Mouse (Mus musculus): ENCODE measurements around the gene Lhb.
A peak's percentile ranks its signal among the peaks of the same experiment; 100 is the strongest.
"Not testable (repeated sequence)": the region's sequence is repeated elsewhere in the genome, so short reads cannot be mapped to it uniquely, and the experiment has no call there.

The Lhb gene

DNA sequence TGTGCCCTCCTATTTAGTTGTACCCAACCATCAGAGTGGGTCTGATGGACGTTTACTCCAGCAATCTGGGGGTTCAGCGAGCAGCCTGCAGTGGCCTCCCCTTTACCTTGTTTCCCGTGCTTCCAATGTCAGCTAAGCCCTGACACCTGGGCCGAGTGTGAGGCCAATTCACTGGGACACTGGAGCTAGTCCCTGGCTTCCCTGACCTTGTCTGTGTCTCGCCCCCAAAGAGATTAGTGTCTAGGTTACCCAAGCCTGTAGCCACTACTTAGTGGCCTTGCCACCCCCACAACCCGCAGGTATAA lies at the start of gene Lhb:
Lhb (plus strand) TSS at position 206 of the 305 bp plus-strand sequence.
- DNase-seq = no peak

DNA sequence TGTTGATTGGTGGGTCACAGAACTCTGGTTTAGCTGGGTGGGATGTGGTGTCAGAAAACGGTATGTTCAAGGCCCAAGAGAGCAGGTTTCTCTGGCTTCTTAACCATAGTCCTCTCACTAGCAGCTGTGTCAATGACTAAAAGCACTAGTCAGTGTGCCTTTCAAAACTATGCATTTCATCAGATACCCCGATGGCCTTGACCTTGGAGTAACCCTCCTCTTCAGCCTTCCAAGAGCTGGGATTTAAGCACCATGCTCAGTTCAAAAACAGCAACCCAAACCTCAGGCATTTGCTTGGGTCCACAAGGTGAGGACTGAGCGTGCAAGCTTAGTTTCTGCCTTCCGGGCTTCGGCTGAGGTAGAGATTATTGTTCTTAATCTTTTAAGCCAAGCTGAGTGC lies 48.2 kb upstream of the Lhb start:
- peak; percentile 5 for DNase-seq

DNA sequence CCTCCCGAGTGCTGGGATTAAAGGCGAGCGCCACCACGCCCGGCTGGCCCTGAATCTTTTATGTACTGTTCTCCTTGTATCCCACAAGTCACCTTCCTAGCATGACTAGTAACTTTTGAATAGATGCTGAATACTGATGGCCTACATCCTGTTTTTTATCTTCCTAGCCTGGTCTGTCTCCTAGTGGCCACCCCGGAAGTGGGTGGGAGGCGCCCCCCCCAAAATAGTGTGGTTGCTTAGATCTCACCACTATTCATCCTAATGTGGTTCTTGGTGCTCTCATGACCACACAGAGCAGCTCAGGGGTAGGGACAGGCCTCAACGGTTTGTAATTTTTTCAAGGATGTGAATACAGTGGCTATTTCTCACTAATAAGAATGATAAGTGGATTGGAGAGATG lies 46.0 kb upstream of the Lhb start:
- no peak for DNase-seq

DNA sequence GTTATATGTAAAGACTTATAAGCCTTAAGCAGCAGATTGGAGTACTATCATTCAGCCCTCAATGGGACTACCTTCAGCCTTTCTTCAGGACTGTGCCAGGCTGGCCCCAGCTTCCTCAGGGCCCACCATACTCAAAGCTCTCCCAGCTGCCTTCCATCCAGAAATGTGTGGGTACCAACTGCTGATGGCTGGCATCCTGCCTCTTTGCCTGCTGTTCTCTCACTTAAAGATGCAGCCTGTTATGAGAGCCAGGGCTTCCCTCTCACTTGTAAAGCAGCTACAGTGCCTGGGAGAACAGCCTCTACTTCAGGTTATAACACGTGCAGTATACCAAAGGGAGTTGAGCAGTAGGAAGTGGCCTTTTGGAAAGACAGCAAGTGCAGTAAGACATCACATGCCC lies 44.6 kb upstream of the Lhb start:
- no peak for DNase-seq

DNA sequence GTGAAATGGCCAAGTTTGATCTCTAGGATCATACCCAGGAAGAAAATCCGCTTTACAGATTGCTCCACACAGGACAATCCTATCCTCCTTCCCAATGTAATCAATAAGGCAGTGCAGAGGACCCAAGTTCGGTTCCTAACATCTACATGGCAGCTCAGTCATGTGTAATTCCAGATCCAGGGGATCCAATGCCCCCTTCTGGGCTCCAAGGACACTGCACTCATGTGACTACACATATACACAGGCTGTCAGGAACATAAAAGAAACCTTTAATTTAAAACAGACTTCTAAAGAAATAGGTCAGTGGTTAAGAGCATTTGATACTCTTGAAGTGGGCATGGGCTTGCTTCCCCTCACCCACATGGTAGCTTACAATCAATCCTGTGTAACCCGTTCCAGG lies 34.5 kb upstream of the Lhb start:
- no peak for DNase-seq

DNA sequence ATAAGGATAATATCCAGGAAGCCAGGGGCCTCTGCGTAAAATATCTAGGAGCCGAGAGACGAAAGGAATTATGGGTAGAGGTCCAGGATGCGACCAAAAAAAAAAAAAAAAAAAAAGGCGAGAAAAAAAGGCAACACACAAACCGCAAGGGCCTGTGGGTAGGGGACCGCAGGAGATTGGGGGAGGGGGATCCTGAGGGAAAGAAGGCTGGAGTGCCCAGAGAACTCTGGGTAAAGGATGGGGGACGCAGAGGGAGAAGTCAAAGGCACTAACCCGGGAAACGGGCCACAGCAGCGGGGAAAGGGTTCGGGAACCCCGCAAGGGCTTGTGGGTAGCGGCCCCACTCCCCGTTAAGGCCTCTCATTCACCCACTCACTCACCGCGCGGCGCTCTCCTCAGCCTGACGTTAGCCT lies 25.5 kb upstream of the Lhb start:
- no peak for DNase-seq

DNA sequence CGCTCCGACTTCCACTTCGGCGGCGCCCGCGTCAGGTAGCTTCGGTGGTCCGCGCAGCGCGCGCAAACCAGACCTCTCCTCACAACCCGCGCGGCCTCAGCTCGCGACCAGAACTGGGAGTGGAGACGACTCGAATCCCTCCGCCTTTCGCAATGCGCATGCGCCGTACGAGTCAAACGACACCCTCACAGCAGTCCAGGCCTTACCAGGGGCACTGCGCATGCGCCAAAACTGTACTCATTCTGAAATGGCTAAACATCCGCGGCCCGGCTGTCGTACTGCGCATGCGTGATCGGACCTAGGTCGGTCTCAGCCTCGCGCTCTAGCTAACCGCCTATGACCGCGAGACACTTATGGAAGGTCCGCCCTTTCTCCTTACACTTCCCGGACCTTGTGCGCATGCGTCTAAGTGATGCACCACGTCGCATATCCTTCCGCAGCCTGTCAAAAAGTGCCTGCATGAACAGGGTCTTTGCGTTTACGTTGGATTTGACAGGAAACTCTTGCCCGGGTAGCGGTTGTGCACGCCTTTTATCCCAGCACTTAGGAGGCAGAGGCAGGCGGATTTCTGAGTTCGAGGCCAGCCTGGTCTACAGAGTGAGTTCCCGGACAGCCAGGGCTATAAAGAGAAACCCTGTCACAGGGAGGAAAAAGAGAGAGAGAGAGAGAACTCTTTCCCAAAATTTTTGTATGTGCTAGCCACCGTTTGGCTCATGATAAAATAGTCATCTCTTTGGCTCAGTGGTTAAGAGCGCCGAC lies 24.9 kb upstream of the Lhb start, which contains the start of gene Snrnp70:
Snrnp70 (minus strand) TSS at position 165 of the 759 bp plus-strand sequence.
- DNase-seq = peak; percentile 100

DNA sequence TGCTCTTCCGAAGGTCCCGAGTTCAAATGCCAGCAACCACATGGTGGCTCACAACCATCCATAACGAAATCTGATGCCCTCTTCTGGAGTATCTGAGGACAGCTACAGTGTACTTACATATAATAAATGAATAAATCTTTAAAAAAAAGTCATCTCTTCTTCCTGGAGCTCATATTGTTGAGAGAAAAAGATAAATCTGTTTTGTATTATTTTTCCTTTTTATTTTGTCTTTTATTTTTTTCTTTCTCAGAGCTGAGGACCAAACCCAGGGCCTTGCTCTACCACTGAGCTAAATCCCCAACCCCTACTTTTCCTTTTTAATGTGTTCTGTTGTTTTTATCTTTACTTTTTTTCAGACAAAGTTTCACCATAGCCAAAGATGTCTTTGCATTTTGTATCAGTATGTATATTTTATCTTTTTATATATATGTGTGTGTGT lies 24.3 kb upstream of the Lhb start:
- DNase-seq = not testable (repeated sequence)

DNA sequence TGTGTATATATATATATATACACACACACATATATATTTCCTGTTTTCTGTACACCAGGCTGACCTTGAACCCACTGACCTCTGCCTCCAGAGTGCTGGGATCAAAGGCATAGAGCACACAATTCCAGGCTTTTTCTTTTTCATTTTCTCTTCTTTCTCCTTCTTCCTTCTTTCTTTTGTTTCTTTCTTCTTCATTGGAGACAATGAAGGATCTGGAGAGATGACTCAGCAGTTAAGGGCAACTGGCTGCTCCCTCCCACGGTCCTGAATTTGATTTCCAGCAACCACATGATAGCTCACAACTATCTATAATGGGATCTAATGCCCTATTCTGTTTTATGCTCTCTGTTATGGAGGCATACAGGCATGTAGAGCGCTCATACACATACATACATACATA lies 23.8 kb upstream of the Lhb start:
- no peak for DNase-seq

DNA sequence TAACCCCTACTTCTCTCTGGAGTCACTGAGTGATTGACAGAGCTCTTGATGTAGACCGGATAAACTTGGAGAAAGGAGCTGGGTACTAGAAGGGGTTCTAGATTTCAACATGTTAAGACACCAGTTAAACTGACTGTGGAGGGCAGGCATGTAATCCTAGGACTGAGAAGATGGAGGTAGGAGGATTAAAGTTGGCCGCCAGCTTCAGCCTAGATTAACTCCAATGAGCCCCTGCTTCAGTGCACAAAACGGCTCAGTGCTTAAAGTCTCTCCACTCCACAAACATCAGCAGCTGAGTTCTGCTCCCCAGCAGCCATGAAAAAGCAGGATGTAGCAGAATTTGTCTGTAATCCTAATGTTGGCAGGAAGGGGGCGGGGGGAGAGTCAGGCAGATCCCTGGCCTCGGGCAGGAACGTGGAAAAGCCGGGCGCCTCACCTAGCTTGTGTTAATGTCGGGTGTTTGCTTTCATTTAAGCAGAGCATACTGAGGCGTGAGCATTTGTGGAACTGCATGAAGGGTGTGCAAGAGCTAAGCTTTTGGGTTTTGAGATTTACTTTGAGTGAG lies 19.0 kb upstream of the Lhb start:
- DNase-seq = no peak

DNA sequence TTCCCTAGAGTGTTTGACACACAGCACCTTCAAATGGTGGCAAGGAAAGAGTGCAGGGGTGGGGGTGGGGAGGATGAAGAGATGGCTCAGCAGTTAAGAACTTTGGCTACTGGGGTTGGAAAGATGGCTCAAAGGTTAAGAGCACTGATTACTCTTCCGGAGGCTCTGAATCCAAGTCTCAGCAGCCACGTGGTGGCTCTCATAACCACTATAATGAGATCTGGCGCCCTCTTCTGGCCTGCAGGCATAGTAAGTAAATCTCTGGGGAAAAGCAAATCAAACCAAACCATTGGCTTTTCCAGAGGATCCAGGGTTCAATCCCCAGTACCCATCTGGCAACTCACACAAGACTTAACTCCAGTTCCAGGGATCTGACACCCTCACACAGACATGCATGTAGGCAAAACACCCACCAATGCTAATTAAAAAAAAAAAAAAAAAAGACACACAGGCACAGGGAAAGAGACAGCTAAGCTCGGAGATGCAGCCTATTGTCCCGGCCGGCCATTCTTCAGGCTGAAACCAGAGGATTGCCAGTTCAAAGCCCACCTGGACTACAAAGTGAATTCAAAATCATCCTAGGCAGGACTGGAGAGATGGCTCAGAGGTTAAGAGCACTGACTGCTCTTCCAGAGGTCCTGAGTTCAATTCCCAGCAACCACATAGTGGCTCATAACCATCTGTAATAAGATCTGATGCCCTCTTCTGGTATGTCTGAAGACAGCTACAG lies 16.9 kb upstream of the Lhb start:
- DNase-seq = no peak

DNA sequence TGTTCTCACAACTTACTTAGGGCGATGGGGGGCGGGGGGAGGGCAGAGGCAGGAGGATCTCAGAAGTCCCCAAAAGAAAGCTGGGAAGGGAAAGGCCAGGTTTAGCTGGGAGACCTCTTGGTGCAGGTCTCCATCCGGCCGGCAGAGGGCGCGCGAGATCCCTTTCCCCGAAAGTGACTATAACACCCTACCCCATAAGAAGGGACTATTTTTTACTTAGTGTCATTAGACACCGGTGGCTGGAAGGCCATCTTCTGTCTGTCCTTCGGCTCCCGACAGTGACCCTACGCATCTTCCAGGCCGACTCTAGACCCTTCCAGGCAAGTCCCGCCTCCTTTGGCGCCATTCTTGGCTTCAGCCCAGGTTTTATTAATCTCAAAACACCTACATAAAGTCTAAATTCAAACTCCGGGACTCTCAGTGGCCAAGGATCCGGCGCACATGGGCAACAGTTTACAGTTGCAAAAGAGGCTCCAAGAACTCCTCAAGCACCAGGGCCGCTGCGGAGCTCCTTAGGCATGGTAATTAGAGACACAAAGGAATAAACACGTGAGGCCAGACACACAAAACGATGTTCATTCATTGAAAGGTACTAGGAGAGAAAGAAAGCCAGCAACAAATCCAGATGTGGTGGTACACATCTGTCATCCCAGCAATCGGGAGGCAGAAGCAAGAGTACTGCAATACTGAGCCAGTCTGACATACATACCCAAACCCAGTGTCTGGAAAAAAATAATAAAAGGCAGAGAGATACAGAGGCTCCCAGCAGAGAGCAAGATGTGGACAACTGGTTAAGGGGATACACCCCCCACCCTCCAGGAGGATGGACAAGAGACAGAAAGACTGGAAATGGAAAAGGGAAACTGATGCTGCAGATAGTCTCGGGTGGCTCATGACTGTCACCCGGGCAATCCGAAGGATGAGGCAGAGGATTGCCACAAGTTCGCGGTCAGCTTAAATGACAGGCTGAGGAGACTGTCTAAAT lies 15.2 kb upstream of the Lhb start, which contains the start of gene Kcna7:
Kcna7 (plus strand) TSS at position 563 of the 985 bp plus-strand sequence.
- DNase-seq = peak; percentile 58

DNA sequence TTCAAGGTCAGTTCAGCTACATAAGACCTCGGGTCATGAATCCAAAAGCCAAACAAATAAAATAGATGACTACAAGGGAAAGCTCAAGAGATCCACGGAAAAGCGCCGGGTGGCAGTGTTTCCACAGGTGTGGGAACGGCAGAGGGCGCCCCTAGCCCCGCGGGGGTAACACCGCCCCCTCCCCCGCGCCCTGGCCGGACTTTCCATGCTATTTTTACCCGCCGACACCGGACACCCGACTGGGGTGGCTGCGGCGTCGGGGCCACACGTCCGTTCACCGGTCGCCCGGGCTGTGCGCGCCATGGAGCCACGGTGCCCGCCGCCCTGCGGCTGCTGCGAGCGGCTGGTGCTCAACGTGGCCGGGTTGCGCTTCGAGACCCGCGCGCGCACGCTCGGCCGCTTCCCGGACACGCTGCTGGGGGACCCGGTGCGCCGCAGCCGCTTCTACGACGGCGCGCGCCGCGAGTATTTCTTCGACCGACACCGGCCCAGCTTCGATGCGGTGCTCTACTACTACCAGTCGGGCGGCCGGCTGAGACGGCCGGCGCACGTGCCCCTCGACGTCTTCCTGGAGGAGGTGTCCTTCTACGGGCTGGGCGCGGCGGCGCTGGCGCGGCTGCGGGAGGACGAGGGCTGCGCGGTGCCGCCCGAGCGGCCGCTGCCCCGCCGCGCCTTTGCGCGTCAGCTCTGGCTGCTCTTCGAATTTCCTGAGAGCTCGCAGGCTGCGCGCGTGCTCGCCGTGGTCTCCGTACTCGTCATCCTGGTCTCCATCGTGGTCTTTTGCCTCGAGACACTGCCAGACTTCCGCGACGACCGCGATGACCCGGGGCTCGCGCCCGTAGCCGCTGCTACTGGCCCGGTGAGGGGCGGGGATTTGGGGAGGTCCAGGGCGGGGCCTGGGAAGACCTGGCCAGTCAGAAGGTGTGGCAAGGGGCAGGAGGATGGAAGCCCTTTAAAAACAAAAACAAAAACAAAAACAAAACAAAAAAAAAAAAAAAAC lies 14.2 kb upstream of the Lhb start:
- no peak for DNase-seq

DNA sequence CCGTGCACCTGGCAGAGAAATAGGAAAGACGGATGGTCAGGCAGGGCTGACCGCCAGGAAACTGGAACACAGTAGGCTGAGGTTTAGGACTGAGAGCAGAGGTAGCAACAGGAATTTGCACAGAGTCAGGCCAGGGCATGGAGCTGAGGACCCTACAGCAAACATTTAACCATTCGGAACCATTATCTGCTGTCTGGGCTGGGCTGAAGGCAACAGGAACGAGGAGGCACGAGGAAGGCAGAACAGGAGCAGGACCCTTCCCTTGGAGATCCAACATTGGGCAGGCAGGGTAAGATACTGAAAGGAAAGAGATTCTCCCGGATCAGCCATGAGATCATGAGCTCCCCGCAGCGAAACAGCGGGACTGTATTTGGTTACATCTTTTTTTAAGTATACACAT lies 12.8 kb upstream of the Lhb start:
- DNase-seq = no peak

DNA sequence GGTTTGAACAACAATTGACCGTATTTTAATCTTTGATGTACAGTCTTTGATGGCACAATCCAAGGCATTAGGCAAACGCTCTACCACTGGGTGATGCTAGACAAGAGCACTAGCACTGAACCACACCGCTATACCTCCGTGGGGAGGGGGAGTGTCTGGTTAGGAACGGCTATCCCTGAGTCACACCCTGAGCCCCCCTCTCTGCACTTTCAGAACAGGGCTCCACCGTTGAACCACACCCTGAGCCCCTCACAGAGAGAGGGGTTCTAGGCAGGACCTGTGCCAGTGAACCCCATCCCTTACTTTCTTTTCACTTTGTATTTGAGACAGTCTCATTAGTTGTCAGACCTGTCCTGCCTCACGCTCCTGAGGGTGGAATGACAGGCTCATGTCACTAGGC lies 12.3 kb upstream of the Lhb start:
- no peak for DNase-seq

DNA sequence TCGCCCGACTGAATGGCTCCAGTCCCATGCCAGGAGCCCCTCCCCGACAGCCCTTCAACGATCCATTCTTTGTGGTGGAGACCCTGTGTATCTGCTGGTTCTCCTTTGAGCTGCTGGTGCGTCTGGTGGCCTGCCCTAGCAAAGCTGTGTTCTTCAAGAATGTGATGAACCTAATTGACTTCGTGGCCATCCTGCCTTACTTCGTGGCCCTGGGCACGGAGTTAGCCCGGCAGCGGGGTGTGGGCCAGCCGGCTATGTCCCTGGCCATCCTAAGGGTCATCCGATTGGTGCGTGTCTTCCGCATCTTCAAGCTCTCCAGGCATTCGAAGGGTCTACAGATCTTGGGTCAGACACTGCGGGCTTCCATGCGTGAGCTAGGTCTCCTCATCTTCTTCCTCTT lies 11.7 kb upstream of the Lhb start:
- no peak for DNase-seq

DNA sequence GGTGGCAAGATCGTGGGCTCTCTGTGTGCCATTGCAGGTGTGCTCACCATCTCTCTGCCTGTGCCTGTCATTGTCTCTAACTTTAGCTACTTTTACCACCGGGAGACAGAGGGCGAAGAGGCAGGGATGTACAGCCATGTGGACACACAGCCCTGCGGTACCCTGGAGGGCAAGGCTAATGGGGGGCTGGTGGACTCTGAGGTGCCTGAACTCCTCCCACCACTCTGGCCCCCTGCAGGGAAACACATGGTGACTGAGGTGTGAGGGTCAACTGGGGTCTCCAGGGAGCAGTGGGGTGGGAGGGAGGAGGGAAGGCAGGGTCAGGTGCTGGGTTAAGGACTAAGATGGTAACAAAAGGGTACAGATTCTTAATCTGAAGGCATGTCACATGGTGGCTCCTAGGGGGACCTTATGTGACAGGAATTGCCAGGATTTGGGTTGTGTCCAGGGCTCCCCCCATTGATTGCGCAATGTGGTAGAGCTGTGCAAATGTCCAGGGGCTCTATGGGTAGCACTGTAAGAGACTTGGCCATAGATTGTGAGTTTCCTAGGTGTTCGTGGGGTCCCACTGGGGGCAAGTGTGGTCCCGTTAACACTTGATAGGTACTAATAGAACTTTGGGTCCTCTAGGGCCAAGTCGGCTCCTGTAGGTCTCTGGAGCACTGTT lies 11.0 kb upstream of the Lhb start:
- no peak for DNase-seq

DNA sequence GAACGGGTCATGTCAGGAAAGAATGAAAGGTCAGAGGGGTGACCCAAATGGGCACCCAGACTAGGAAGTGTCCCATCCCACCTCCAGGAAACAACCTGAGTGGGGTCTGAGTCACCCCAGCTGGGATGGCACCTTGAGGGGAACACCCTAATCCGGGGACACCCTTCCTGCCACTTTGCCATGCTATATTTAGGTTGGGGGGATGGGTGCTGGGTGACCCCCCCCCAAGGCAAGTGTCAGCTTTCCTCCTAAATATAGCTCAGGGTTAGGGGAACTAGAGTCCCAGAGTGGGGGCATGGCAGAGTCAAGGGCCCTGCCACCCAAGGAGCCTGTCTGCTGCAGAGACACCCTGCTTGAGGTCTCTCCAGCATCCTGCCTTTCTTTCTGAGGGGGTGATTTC lies 8.2 kb upstream of the Lhb start:
- no peak for DNase-seq

DNA sequence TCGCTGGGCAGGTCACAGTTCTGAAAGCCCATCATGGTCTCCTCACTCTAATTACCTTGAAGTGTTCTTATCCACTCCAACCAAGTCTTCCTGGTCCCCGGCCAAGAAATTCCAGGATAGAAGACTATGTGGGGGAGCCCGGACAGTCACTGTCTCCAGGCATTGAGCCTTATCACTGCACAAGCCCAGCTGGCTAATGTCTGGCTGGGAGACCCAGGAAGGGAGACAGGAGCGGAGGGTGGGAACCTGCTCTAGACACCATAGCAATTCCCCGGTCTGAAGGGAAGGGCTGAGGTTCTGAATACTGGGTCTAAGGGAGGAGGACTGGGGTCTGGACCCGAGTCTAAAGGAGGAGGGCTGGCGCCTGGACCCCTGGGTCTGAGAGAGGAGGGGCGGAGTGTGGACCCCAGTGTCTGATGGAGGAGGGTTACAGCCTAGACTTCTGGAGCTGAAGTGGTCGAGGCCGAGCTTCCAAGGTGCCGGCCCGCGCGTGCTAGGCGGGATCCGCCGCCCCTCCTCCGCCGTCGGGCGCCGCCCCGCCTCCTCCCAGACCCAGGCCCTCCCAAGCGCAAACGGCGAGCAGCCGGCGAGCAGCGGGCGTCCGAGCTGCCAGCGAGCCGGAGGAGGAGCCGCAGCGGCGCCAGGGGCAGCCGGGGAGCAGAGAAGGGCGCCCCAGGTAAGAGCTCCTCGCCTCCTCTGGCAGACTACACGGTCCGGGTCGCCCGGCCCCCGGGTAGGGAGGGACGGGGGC lies 7.3 kb upstream of the Lhb start, which contains the start of gene Ntf5:
Ntf5 (plus strand) TSS at position 583 of the 751 bp plus-strand sequence.
- DNase-seq = no peak

All from cerebellum, adult 11-12 months (tissue).